Mouse (Mus musculus): Measurements from ENCODE around the gene Ctse. TPM values are rescaled to one million over a fixed set of nuclear protein-coding genes. Genes with fewer than 3 reads are reported as not detected.

Ctse gene
- total and polyA plus RNA-seq, 3 experiments, result 1.4 to 11.6 (median 1.7) TPM

GRCm38 (mm10) chr1:131688475-131688874, 50.4 kb downstream of the Ctse start, which contains the start of gene Rab7b:
Gene Rab7b, plus strand, starts transcription at chr1:131688695.
- TF ChIP-seq UBTF (IDR thresholded peaks at IDR 0.05; ENCODE audit: low read depth, low read length), result no peak
- TF ChIP-seq NRF1 (IDR thresholded peaks at IDR 0.05; ENCODE audit: low read depth, low read length), result no peak
- TF ChIP-seq USF2 (conservative IDR thresholded peaks at IDR 0.05; ENCODE audit: low read depth, low read length), result no peak
- TF ChIP-seq IRF4 (IDR thresholded peaks at IDR 0.05; ENCODE audit: low read depth, low read length), result no peak
- TF ChIP-seq ZNF384 (IDR thresholded peaks at IDR 0.05; ENCODE audit: low read depth, low read length), result no peak
- TF ChIP-seq BHLHE40 (IDR thresholded peaks at IDR 0.05; ENCODE audit: low read depth, low read length), result no peak
- no peak for DNase-seq (ENCODE audit: extremely low read depth)
- no peak within 1 kb of the TSS for H3K4me2 ChIP-seq (ENCODE audit: insufficient read depth, low read depth, poor library complexity, severe bottlenecking)
- dilution Hi-C loops (cut with MboI; ENCODE audit: extremely low pct_ligation_motif_present, extremely low pct_unique_long_range_greater_than_20kb, low sequenced_read_pairs) (no loop called here), in situ Hi-C loops (cut with MboI; ENCODE audit: low pct_ligation_motif_present, low pct_unique_long_range_greater_than_20kb, low sequenced_read_pairs) (no loop called here)
- H3K27me3 ChIP-seq (replicated peaks), result no peaks in the 10 kb centered on the region
- H3K9me3 ChIP-seq (replicated peaks; ENCODE audit: low read length), result no peaks in the 10 kb centered on the region
- H3K4me1 ChIP-seq (ENCODE audit: control insufficient read depth in 1 of 2, insufficient read depth in 2 of 2), result peaks cover 5 to 33% of the 10 kb centered on the region in 2 experiments; a peak in 3 of 4 replicates
- H3K36me3 ChIP-seq (replicated peaks in 1 of 2; ENCODE audit: control insufficient read depth in 1 of 2, insufficient read depth in 1 of 2, low read length in 1 of 2), result no peaks in the 10 kb centered on the region
- H3K9ac ChIP-seq (ENCODE audit: insufficient read depth, low read depth), result no peak within 1 kb of the TSS
- H3K4me3 ChIP-seq (replicated peaks in 1 of 3; ENCODE audit: low read depth in 2 of 3, low read length in 2 of 3, poor library complexity in 1 of 3), result no peak within 1 kb of the TSS
- no peak within 1 kb of the TSS for H3K27ac ChIP-seq (ENCODE audit: insufficient read depth, low read depth)
- no peaks in the 10 kb centered on the region for H3K79me2 ChIP-seq (replicated peaks; ENCODE audit: control insufficient read depth, extremely low read depth, insufficient read depth, poor library complexity, severe bottlenecking)

GRCm38 (mm10) chr1:131689016-131689415, 50.9 kb downstream of the Ctse start:
- no peak overlapping the region for H3K4me2 ChIP-seq (ENCODE audit: insufficient read depth, low read depth, poor library complexity, severe bottlenecking)
- no peaks in the 10 kb centered on the region for H3K27me3 ChIP-seq (replicated peaks)
- TF ChIP-seq RCOR1 (conservative IDR thresholded peaks at IDR 0.05; ENCODE audit: low read depth, low read length) (no peak), MXI1 (IDR thresholded peaks at IDR 0.05; ENCODE audit: low read depth, low read length) (no peak), CHD1 (IDR thresholded peaks at IDR 0.05; ENCODE audit: low read depth, low read length) (no peak)
- in situ Hi-C loops (cut with MboI; ENCODE audit: low pct_ligation_motif_present, low pct_unique_long_range_greater_than_20kb, low sequenced_read_pairs), result no loop called here
- peaks cover 5 to 33% of the 10 kb centered on the region in 2 experiments; a peak in 3 of 4 replicates for H3K4me1 ChIP-seq (ENCODE audit: control insufficient read depth in 1 of 2, insufficient read depth in 2 of 2)
- H3K9me3 ChIP-seq (replicated peaks; ENCODE audit: low read length), result no peaks in the 10 kb centered on the region
- DNase-seq (ENCODE audit: extremely low read depth), result no peak
- dilution Hi-C loops (cut with MboI; ENCODE audit: extremely low pct_ligation_motif_present, extremely low pct_unique_long_range_greater_than_20kb, low sequenced_read_pairs), result no loop called here
- H3K9ac ChIP-seq (ENCODE audit: insufficient read depth, low read depth), result no peak overlapping the region
- no peak overlapping the region for H3K27ac ChIP-seq (ENCODE audit: insufficient read depth, low read depth)
- no peaks in the 10 kb centered on the region for H3K79me2 ChIP-seq (replicated peaks; ENCODE audit: control insufficient read depth, extremely low read depth, insufficient read depth, poor library complexity, severe bottlenecking)
- H3K36me3 ChIP-seq (replicated peaks in 1 of 2; ENCODE audit: control insufficient read depth in 1 of 2, insufficient read depth in 1 of 2, low read length in 1 of 2), result no peaks in the 10 kb centered on the region
- no peak overlapping the region for H3K4me3 ChIP-seq (replicated peaks in 1 of 3; ENCODE audit: low read depth in 2 of 3, low read length in 2 of 3, poor library complexity in 1 of 3)

GRCm38 (mm10) chr1:131689899-131690298, 51.8 kb downstream of the Ctse start:
- peaks cover 5 to 33% of the 10 kb centered on the region in 2 experiments; a peak in 3 of 4 replicates for H3K4me1 ChIP-seq (ENCODE audit: control insufficient read depth in 1 of 2, insufficient read depth in 2 of 2)

More at GRCm38 (mm10) chr1:131689899-131690298, 51.8 kb downstream of the Ctse start:
- Histone ChIP-seq H3K36me3 (replicated peaks in 1 of 2; ENCODE audit: control insufficient read depth in 1 of 2, insufficient read depth in 1 of 2, low read length in 1 of 2) (no peaks in the 10 kb centered on the region), H3K27me3 (replicated peaks) (no peaks in the 10 kb centered on the region), H3K4me3 (replicated peaks in 1 of 3; ENCODE audit: low read depth in 2 of 3, low read length in 2 of 3, poor library complexity in 1 of 3) (no peak overlapping the region), H3K4me2 (ENCODE audit: insufficient read depth, low read depth, poor library complexity, severe bottlenecking) (no peak overlapping the region), H3K9me3 (replicated peaks; ENCODE audit: low read length) (no peaks in the 10 kb centered on the region), H3K79me2 (replicated peaks; ENCODE audit: control insufficient read depth, extremely low read depth, insufficient read depth, poor library complexity, severe bottlenecking) (no peaks in the 10 kb centered on the region), H3K27ac (ENCODE audit: insufficient read depth, low read depth) (no peak overlapping the region), H3K9ac (ENCODE audit: insufficient read depth, low read depth) (no peak overlapping the region)
- TF ChIP-seq MAFK (IDR thresholded peaks at IDR 0.05; ENCODE audit: insufficient replicate concordance, low read length), result no peak
- no peak for TF ChIP-seq CTCF (conservative IDR thresholded peaks at IDR 0.05 in 1 of 2, IDR thresholded peaks at IDR 0.05 in 1 of 2; ENCODE audit: low read depth in 2 of 2, low read length in 2 of 2)
- no peak for TF ChIP-seq ZKSCAN1 (IDR thresholded peaks at IDR 0.05; ENCODE audit: borderline replicate concordance, low read depth, low read length)
- no peak for TF ChIP-seq USF2 (conservative IDR thresholded peaks at IDR 0.05; ENCODE audit: low read depth, low read length)
- no peak for TF ChIP-seq SMC3 (IDR thresholded peaks at IDR 0.05; ENCODE audit: low read depth, low read length)
- TF ChIP-seq ETS1 (conservative IDR thresholded peaks at IDR 0.05; ENCODE audit: low read depth, low read length), result no peak
- no peak for TF ChIP-seq TCF12 (IDR thresholded peaks at IDR 0.05; ENCODE audit: low read depth, low read length)
- dilution Hi-C loops (cut with MboI; ENCODE audit: extremely low pct_ligation_motif_present, extremely low pct_unique_long_range_greater_than_20kb, low sequenced_read_pairs), result no loop called here
- DNase-seq (ENCODE audit: extremely low read depth), result no peak
- in situ Hi-C loops (cut with MboI; ENCODE audit: low pct_ligation_motif_present, low pct_unique_long_range_greater_than_20kb, low sequenced_read_pairs), result no loop called here

Measured in CH12.LX (cell line).